Mouse (Mus musculus) heart, embryonic 13.5 days (tissue): ENCODE measurements around the gene Ino80d. TPM values are rescaled to one million over a fixed set of nuclear protein-coding genes. Genes with fewer than 3 reads are reported as not detected.

Source experiments
- ATAC-seq: fragments of 200-750 bp; cut with Nextera tagmentation; 2 replicates; pipeline ENCODE4 v1.8.0; 2017; ENCODE audit warnings: moderate TSS enrichment; ENCODE audit not compliant: insufficient number of reproducible peaks, low FRiP score, low TSS enrichment; ENCODE audit errors: extremely low read depth
- H3K27ac ChIP-seq: fragments of 300-500 bp; sonication (generic); replicated peaks from 2 replicates; pipeline ENCODE4 v1.5.1; 2015; ENCODE audit warnings: moderate library complexity, mild to moderate bottlenecking, inconsistent platforms
- H3K27me3 ChIP-seq: fragments of 300-500 bp; sonication (generic); replicated peaks from 2 replicates; pipeline ENCODE4 v1.6.1; 2015; ENCODE audit warnings: mild to moderate bottlenecking, inconsistent platforms
- H3K36me3 ChIP-seq: fragments of 300-500 bp; sonication (generic); 2 replicates; pipeline ENCODE4 v1.6.1; 2015; ENCODE audit warnings: mild to moderate bottlenecking, inconsistent platforms
- H3K4me1 ChIP-seq: fragments of 300-500 bp; sonication (generic); 2 replicates; pipeline ENCODE4 v1.6.1; 2015; ENCODE audit warnings: inconsistent platforms
- H3K4me2 ChIP-seq: fragments of 300-500 bp; sonication (generic); 2 replicates; pipeline ENCODE4 v1.6.1; 2015; ENCODE audit warnings: inconsistent platforms, mild to moderate bottlenecking, moderate library complexity
- H3K4me3 ChIP-seq: fragments of 300-500 bp; sonication (generic); 2 replicates; pipeline ENCODE4 v1.5.1; 2015; ENCODE audit warnings: moderate library complexity, mild to moderate bottlenecking, inconsistent platforms
- H3K9ac ChIP-seq: fragments of 300-500 bp; sonication (generic); 2 replicates; pipeline ENCODE4 v1.6.1; 2015; ENCODE audit warnings: inconsistent platforms, mild to moderate bottlenecking, moderate library complexity
- H3K9me3 ChIP-seq: fragments of 300-500 bp; sonication (generic); 2 replicates; pipeline ENCODE4 v1.6.1; 2016; ENCODE audit warnings: inconsistent platforms
- WGBS: fragments of 180-500 bp; shearing (Covaris S2); methylation state at CpG from one replicate; pipeline ENCODE4 v1.1.7; 2015; ENCODE audit warnings: mixed read lengths; 5-methylcytosine and 5-hydroxymethylcytosine counted together
- polyA plus RNA-seq: library from polyadenylated mRNA; unstranded; fragments of >200 nt; fragmentation: Nextera tagmentation; extraction: Ambion mirVana; gene quantifications from 2 replicates; pipeline ENCODE4 v1.2.1, GENCODE M21; 2015

Ino80d gene
- polyA plus RNA-seq, 1 experiment from 2014 or later, result 7.5 TPM

- ATAC-seq, result no peak
- Histone ChIP-seq H3K27me3 (no peaks in the 10 kb centered on the region), H3K9ac (no peak overlapping the region), H3K27ac (no peak overlapping the region), H3K4me1 (0 out of 2 replicates have a peak, but pooled peaks cover 7% of the 10 kb centered on the region), H3K36me3 (no peaks in the 10 kb centered on the region), H3K4me2 (no peak overlapping the region), H3K4me3 (no peak overlapping the region), H3K9me3 (no peaks in the 10 kb centered on the region)
- WGBS, result 72% methylated on average over 9 of the region's 9 CpGs
Measured at GRCm38 (mm10) chr1:62950526-62950925, 163.9 kb downstream of the Ino80d start.

GRCm38 (mm10) chr1:62947807-62948206 is 166.7 kb downstream of the Ino80d start:
- Histone ChIP-seq H3K9ac (no peak overlapping the region), H3K4me1 (0 out of 2 replicates have a peak, but pooled peaks cover 7% of the 10 kb centered on the region), H3K36me3 (no peaks in the 10 kb centered on the region), H3K27me3 (no peaks in the 10 kb centered on the region), H3K27ac (no peak overlapping the region), H3K4me3 (no peak overlapping the region), H3K4me2 (no peak overlapping the region), H3K9me3 (no peaks in the 10 kb centered on the region)
- no peak for ATAC-seq

- Histone ChIP-seq H3K9ac (no peak overlapping the region), H3K36me3 (no peaks in the 10 kb centered on the region), H3K27ac (no peak overlapping the region), H3K4me1 (0 out of 2 replicates have a peak, but pooled peaks cover 7% of the 10 kb centered on the region), H3K9me3 (no peaks in the 10 kb centered on the region), H3K4me2 (no peak overlapping the region), H3K27me3 (no peaks in the 10 kb centered on the region), H3K4me3 (no peak overlapping the region)
- ATAC-seq, result no peak
- WGBS, result 62% methylated on average over 5 of the region's 5 CpGs
Measured at GRCm38 (mm10) chr1:62946987-62947386, 167.5 kb downstream of the Ino80d start.

- WGBS, result 83% methylated on average over 10 of the region's 10 CpGs
- no peak overlapping the region for H3K9ac ChIP-seq
- H3K4me1 ChIP-seq, result peaks cover under 1% of the 10 kb centered on the region; the same call in 1 of the 2 replicates
- ATAC-seq, result no peak
- no peak overlapping the region for H3K4me3 ChIP-seq
- no peaks in the 10 kb centered on the region for H3K9me3 ChIP-seq
- H3K27me3 ChIP-seq, result no peaks in the 10 kb centered on the region
- H3K4me2 ChIP-seq, result no peak overlapping the region
- no peak overlapping the region for H3K27ac ChIP-seq
- H3K36me3 ChIP-seq, result no peaks in the 10 kb centered on the region
Measured at GRCm38 (mm10) chr1:62934752-62935329, 179.6 kb downstream of the Ino80d start.

GRCm38 (mm10) chr1:62934100-62934513 is 180.4 kb downstream of the Ino80d start:
- no peak for ATAC-seq
- Histone ChIP-seq H3K27ac (no peak overlapping the region), H3K4me2 (no peak overlapping the region), H3K9me3 (no peaks in the 10 kb centered on the region), H3K9ac (no peak overlapping the region), H3K36me3 (no peaks in the 10 kb centered on the region), H3K4me3 (no peak overlapping the region), H3K4me1 (peaks cover 3% of the 10 kb centered on the region; the same call in 1 of the 2 replicates), H3K27me3 (no peaks in the 10 kb centered on the region)
- WGBS, result 79% methylated on average over 9 of the region's 9 CpGs

- no peak for ATAC-seq
- Histone ChIP-seq H3K9ac (no peak overlapping the region), H3K27ac (no peak overlapping the region)
Measured at GRCm38 (mm10) chr1:62933288-62934099, 181.0 kb downstream of the Ino80d start.

GRCm38 (mm10) chr1:62929477-62929876 is 185.0 kb downstream of the Ino80d start:
- Histone ChIP-seq H3K4me1 (peaks cover 3% of the 10 kb centered on the region; the same call in 1 of the 2 replicates), H3K36me3 (no peaks in the 10 kb centered on the region), H3K9me3 (no peaks in the 10 kb centered on the region), H3K4me2 (no peak overlapping the region), H3K4me3 (no peak overlapping the region), H3K27me3 (no peaks in the 10 kb centered on the region), H3K9ac (no peak overlapping the region), H3K27ac (no peak overlapping the region)
- 4% methylated on average over 8 of the region's 8 CpGs for WGBS
- no peak for ATAC-seq

More at GRCm38 (mm10) chr1:62933288-62934099, 181.0 kb downstream of the Ino80d start:
- Histone ChIP-seq H3K4me3 (no peak overlapping the region), H3K27me3 (no peaks in the 10 kb centered on the region), H3K36me3 (no peaks in the 10 kb centered on the region), H3K4me1 (peaks cover 3% of the 10 kb centered on the region; the same call in 1 of the 2 replicates), H3K4me2 (no peak overlapping the region), H3K9me3 (no peaks in the 10 kb centered on the region)
- WGBS, result 72% methylated on average over 15 of the region's 15 CpGs

GRCm38 (mm10) chr1:62919219-62919618 is 195.2 kb downstream of the Ino80d start:
- WGBS, result 90% methylated on average over 6 of the region's 6 CpGs
- no peak overlapping the region for H3K9ac ChIP-seq
- H3K4me2 ChIP-seq, result no peak overlapping the region
- no peaks in the 10 kb centered on the region for H3K9me3 ChIP-seq
- H3K4me1 ChIP-seq, result peaks cover 4% of the 10 kb centered on the region; the same call in 1 of the 2 replicates
- no peaks in the 10 kb centered on the region for H3K27me3 ChIP-seq
- no peak overlapping the region for H3K4me3 ChIP-seq
- ATAC-seq, result no peak
- no peak overlapping the region for H3K27ac ChIP-seq
- no peaks in the 10 kb centered on the region for H3K36me3 ChIP-seq

GRCm38 (mm10) chr1:62916609-62917008 is 197.9 kb downstream of the Ino80d start:
- Histone ChIP-seq H3K4me3 (no peak overlapping the region), H3K9ac (no peak overlapping the region), H3K36me3 (no peaks in the 10 kb centered on the region), H3K9me3 (no peaks in the 10 kb centered on the region), H3K27me3 (no peaks in the 10 kb centered on the region), H3K27ac (no peak overlapping the region), H3K4me2 (no peak overlapping the region), H3K4me1 (peaks cover 2% of the 10 kb centered on the region)
- WGBS, result 81% methylated on average over 9 of the region's 9 CpGs
- ATAC-seq, result no peak

- WGBS, result 78% methylated on average over 6 of the region's 6 CpGs
- H3K36me3 ChIP-seq, result no peaks in the 10 kb centered on the region
- H3K27me3 ChIP-seq, result no peaks in the 10 kb centered on the region
- H3K9me3 ChIP-seq, result no peaks in the 10 kb centered on the region
- H3K4me2 ChIP-seq, result no peak overlapping the region
- ATAC-seq, result no peak
- no peak overlapping the region for H3K9ac ChIP-seq
- H3K27ac ChIP-seq, result no peak overlapping the region
- peaks cover 7% of the 10 kb centered on the region for H3K4me1 ChIP-seq
- H3K4me3 ChIP-seq, result no peak overlapping the region
Measured at GRCm38 (mm10) chr1:62914495-62914894, 200.0 kb downstream of the Ino80d start.

GRCm38 (mm10) chr1:62911426-62911825 is 203.0 kb downstream of the Ino80d start:
- H3K4me1 ChIP-seq, result peaks cover 7% of the 10 kb centered on the region
- no peak overlapping the region for H3K27ac ChIP-seq
- no peak overlapping the region for H3K4me3 ChIP-seq
- WGBS, result 56% methylated on average over 7 of the region's 7 CpGs
- H3K36me3 ChIP-seq, result no peaks in the 10 kb centered on the region
- H3K27me3 ChIP-seq, result no peaks in the 10 kb centered on the region
- H3K9ac ChIP-seq, result no peak overlapping the region
- no peak for ATAC-seq
- no peak overlapping the region for H3K4me2 ChIP-seq
- no peaks in the 10 kb centered on the region for H3K9me3 ChIP-seq
